Mouse (Mus musculus) forebrain, embryonic 16.5 days (tissue): ENCODE results near the gene Ccdc113. TPM values are rescaled to one million over a fixed set of nuclear protein-coding genes. Genes with fewer than 3 reads are reported as not detected.

Experiments
- ATAC-seq: fragments of 200-750 bp; cut with Nextera tagmentation; 2 replicates; pipeline ENCODE4 v1.8.0; 2017; ENCODE audit warnings: mild to moderate bottlenecking, moderate library complexity
- H3K27ac ChIP-seq: fragments of 300-500 bp; sonication (generic); 2 replicates; pipeline ENCODE4 v1.5.1; 2014; ENCODE audit warnings: low read length, control low read depth
- H3K27me3 ChIP-seq: fragments of 300-500 bp; sonication (generic); replicated peaks from 2 replicates; pipeline ENCODE4 v1.6.1; 2014; ENCODE audit warnings: low read length; ENCODE audit not compliant: control insufficient read depth, insufficient read depth
- H3K36me3 ChIP-seq: fragments of 300-500 bp; sonication (generic); 2 replicates; pipeline ENCODE4 v1.6.1; 2014; ENCODE audit not compliant: control insufficient read depth, insufficient read depth
- H3K4me1 ChIP-seq: fragments of 300-500 bp; sonication (generic); replicated peaks from 2 replicates; pipeline ENCODE4 v1.6.1; 2014; ENCODE audit warnings: low read length; ENCODE audit not compliant: control insufficient read depth, insufficient read depth
- H3K4me2 ChIP-seq: fragments of 300-500 bp; sonication (generic); 2 replicates; pipeline ENCODE4 v1.6.1; 2014; ENCODE audit warnings: mild to moderate bottlenecking, low read length, control low read depth
- H3K4me3 ChIP-seq: fragments of 300-500 bp; sonication (generic); replicated peaks from 2 replicates; pipeline ENCODE4 v1.5.1; 2014; ENCODE audit warnings: mild to moderate bottlenecking, low read length, control low read depth
- H3K9ac ChIP-seq: fragments of 300-500 bp; sonication (generic); replicated peaks from 2 replicates; pipeline ENCODE4 v1.6.1; 2014; ENCODE audit warnings: low read depth, low read length, control low read depth
- H3K9me3 ChIP-seq: fragments of 300-500 bp; sonication (generic); 2 replicates; pipeline ENCODE4 v1.6.1; 2016; ENCODE audit warnings: low read length; ENCODE audit not compliant: control insufficient read depth
- WGBS: fragments of 180-500 bp; shearing (Covaris S2); extraction: QIAGEN DNeasy Blood & Tissue Kit; methylation state at CpG from one replicate; pipeline ENCODE4 v1.1.7; 2014; 5-methylcytosine and 5-hydroxymethylcytosine counted together
- polyA plus RNA-seq: library from polyadenylated mRNA; unstranded; fragments of >200 nt; fragmentation: Nextera tagmentation; extraction: Ambion mirVana; gene quantifications from 2 replicates; pipeline ENCODE4 v1.2.1, GENCODE M21; 2015

Ccdc113 gene
- polyA plus RNA-seq, result 1.3 and 1.5 TPM in 2 replicates

DNA sequence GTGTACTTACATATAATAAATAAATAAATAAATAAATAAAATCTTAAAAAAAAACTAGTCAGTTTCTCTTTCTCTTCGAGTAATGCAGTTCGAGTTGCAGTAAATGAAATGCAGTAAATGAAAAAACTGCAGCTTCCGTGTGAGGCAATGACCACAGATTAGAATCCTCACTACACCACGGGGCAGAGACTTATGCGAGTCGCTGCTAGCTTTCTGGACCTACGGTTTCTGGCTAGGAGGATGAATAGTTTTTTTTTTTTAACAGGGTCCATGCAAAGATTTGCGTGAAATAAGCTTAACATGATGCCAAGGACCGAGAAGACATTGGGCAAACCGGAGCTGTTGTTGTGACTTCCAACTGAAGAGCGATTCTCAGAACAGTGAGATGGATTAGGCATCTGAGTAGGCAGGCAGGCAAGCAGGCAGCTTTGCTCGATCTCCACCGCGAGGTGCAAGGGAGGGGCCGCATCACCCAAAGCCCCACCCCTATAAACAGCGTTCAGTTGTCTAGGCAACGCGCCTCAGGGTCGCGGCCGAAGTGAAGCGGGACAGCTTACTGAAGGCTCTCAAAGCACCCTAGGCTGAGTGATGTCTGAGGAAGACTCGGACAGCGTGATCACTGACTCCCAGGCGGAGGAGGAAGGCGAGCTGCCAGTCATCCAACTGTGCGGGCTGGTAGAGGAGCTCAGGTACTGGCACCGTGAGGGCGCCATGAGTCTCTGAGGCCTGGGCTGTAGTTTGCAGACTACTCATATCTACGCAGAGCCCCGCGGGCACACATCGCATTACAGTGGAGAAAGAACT lies at the start of gene Ccdc113:
Ccdc113 (plus strand) TSS at position 502 of the 804 bp plus-strand sequence.
- no peaks in the 10 kb centered on the region for H3K27me3 ChIP-seq
- 5% methylated on average over 33 of the region's 33 CpGs for WGBS
- H3K4me2 ChIP-seq, result peak within 1 kb of the TSS; percentile 86
- no peaks in the 10 kb centered on the region for H3K36me3 ChIP-seq
- peak within 1 kb of the TSS; percentile 61 for H3K9ac ChIP-seq
- peaks cover 8% of the 10 kb centered on the region for H3K4me1 ChIP-seq
- H3K27ac ChIP-seq, result no peak within 1 kb of the TSS
- H3K9me3 ChIP-seq, result no peaks in the 10 kb centered on the region
- peak; percentile 95 for ATAC-seq
- H3K4me3 ChIP-seq, result peak within 1 kb of the TSS; percentile 54

DNA sequence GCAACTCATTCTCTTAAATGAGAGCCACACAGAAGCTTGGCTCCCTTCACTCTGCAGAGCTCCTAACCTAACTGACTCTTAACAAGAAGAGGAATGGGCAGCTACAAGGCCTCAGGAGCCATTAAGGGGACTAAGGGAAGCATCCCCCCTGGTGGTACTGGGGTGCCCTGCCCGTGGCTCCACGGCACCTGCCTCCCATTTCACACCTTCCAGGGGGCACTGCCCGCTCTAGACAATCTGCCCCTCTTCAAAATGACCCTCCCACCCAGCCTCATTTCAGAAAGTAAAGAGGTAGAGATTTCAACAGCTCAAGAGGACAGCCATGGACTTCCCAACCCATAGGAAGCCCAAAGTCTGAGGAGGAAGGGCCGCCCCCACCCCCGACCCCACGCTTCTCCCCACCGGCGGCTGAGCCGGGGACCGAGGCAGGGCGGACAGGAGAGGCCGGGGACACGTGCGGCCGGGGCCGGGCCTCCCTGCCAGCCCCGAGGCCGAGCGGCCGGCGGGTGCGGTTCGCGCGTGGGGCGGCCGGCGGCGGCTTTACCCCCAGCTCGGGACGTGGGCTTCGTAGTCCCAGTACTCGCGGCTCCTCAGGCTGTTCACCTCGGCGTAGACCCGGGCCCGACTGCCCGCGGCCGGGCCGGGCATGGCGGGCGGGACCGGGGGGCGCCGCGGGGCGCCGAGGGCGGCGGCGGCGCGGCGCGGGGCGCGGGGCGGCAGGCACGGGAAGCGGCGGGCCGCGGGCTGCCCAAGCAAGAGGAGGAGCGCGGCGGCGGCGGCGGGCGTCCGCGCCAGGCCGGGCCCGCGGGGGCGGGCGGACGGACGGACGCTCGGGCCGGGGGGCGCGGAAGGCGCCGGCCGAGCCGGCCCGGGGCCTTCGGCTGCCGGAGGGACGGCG lies 45.8 kb upstream of the Ccdc113 start:
- Histone ChIP-seq H3K27me3 (no peaks in the 10 kb centered on the region), H3K4me3 (peak overlapping the region; percentile 84), H3K4me2 (peak overlapping the region; percentile 84), H3K9me3 (no peaks in the 10 kb centered on the region), H3K4me1 (peaks cover 16% of the 10 kb centered on the region), H3K9ac (peak overlapping the region; percentile 92), H3K36me3 (peaks cover 6% of the 10 kb centered on the region), H3K27ac (no peak overlapping the region)
- WGBS, result under 1% methylated on average over 41 of the region's 95 CpGs
- ATAC-seq, result peak; percentile 10

DNA sequence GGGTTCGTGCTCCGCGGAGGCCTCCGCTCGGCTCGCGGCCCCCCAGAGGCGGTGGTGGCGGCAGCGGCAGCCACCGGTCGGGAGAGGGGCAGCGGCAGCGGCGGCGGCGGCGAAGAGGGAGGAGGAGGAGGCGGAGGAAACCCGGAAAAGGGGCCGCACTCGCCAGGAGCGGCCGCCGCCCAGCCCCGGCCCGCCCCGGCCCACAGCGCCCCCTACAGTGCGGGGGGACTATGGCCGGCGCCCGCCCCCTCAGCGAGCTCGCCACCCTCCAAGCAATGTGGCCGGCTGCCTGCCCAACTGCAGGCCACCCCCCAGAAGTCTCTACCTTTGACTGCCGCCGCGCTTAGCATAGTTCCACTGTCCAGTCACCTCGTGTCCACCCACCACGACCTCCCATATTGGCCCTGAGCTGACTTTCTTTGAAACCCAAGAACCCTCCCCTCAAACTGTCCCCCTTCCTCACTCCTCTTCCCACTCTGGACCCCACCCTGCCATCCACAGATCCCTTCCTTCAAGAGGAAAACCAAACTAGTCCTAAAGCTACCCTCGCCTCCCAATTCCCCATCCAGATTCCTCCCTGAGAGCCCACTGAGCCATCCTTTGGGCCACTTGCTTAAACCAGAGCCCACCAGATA lies 45.1 kb upstream of the Ccdc113 start:
- under 1% methylated on average over 22 of the region's 42 CpGs for WGBS
- Histone ChIP-seq H3K36me3 (peaks cover 6% of the 10 kb centered on the region), H3K27ac (no peak overlapping the region), H3K4me3 (peak overlapping the region; percentile 84), H3K9ac (peak overlapping the region; percentile 92), H3K4me1 (peaks cover 16% of the 10 kb centered on the region), H3K9me3 (no peaks in the 10 kb centered on the region), H3K4me2 (peak overlapping the region; percentile 80), H3K27me3 (no peaks in the 10 kb centered on the region)
- peak; percentile 94 for ATAC-seq

DNA sequence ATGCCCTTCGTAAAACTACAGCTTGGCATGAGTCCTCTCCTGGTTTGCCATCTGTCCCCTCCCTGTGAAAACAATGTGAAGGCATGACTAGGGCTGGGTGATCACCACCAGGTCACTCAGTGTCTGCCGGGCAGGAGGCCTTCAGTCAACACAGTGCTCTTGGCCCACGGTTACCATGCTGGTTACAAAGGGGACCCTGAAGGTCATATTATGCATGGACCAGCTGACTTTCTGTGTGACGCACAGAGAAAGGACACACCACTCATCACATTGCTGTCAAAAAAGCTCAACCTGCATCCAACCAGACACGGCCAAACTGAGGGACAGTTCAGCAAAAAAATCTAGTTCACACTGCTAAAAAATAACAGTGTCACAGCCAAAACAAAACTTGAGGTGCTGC lies 43.9 kb upstream of the Ccdc113 start, which contains the start of gene Csnk2a2:
Csnk2a2 (minus strand) TSS at position 34 of the 400 bp plus-strand sequence.
- H3K9me3 ChIP-seq, result no peaks in the 10 kb centered on the region
- no peaks in the 10 kb centered on the region; the same call in 1 of the 2 replicates for H3K36me3 ChIP-seq
- peaks cover 16% of the 10 kb centered on the region for H3K4me1 ChIP-seq
- ATAC-seq, result no peak
- peak within 1 kb of the TSS; percentile 84 for H3K4me3 ChIP-seq
- H3K9ac ChIP-seq, result peak within 1 kb of the TSS; percentile 92
- H3K27me3 ChIP-seq, result no peaks in the 10 kb centered on the region
- H3K4me2 ChIP-seq, result peak within 1 kb of the TSS; percentile 80
- 84% methylated on average over 5 of the region's 5 CpGs for WGBS
- H3K27ac ChIP-seq, result no peak within 1 kb of the TSS

DNA sequence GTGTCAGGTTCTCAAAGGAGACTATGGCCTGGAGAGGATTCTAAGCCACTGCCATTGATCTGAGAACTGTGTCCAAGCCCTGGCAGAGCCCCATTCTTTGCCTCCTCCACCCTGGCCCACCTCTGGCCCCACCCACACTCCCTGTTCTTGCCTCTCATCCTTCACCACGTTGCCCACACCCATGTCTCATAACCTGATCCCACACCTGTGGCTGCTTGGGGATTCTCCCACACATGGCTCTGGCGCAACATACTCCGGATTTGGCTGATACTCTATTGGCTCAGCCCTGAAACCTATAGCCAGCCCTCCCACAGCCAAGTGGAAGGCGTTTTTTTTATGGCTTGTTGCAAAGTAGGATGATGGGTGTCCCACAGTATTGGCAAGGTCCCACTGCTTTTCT lies 41.8 kb upstream of the Ccdc113 start:
- Histone ChIP-seq H3K36me3 (no peaks in the 10 kb centered on the region), H3K4me2 (no peak overlapping the region), H3K27me3 (no peaks in the 10 kb centered on the region), H3K27ac (no peak overlapping the region), H3K4me3 (no peak overlapping the region), H3K9me3 (no peaks in the 10 kb centered on the region), H3K4me1 (peaks cover 14% of the 10 kb centered on the region), H3K9ac (no peak overlapping the region)
- WGBS, result 64% methylated on average over 4 of the region's 4 CpGs
- ATAC-seq, result no peak

DNA sequence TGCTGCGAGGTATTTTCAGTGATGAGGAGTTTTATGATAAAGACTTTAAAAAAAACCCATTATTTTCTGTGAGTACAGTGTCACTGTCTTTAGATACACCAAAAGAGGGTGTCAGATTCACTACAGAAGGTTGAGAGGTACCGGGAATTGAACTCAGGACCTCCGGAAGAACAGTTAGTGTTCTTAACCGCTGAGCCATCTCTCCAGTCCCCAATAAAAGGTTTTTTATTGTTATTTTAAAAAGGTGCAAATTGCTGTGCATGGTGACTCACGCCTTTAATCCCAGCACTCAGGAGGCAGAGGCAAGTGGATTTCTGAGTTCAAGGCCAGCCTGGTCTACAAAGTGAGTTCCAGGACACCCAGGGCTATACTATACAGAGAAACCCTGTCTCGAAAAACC lies 38.4 kb upstream of the Ccdc113 start:
- H3K9ac ChIP-seq, result no peak overlapping the region
- ATAC-seq, result no peak
- H3K27ac ChIP-seq, result no peak overlapping the region
- no peak overlapping the region for H3K4me2 ChIP-seq
- H3K4me3 ChIP-seq, result no peak overlapping the region
- no peaks in the 10 kb centered on the region for H3K9me3 ChIP-seq
- H3K4me1 ChIP-seq, result no peaks in the 10 kb centered on the region
- no peaks in the 10 kb centered on the region for H3K27me3 ChIP-seq
- H3K36me3 ChIP-seq, result no peaks in the 10 kb centered on the region
- 88% methylated on average over 6 of the region's 6 CpGs for WGBS

DNA sequence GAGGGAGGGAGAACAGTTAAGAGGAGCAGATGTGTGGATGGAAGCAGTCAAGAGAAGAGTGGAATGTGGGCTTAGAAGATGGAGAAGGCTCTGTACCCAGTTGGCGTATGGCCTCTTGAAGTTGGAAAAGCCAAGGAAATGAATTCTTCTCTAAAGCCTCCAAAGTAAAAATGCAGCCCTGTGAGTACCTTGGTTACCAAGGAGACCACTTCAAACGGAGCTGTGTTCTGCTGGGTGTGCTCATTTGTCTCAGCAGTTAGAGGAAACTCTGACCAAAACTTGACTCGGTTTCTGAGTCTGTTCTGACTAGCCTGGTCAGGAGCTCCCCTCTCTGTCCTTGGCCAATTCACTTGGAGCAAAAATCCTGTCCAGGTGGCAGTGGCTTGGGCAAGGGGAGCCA lies 37.5 kb upstream of the Ccdc113 start:
- H3K4me2 ChIP-seq, result no peak overlapping the region
- no peak overlapping the region for H3K4me3 ChIP-seq
- no peaks in the 10 kb centered on the region for H3K9me3 ChIP-seq
- H3K27ac ChIP-seq, result no peak overlapping the region
- no peaks in the 10 kb centered on the region for H3K4me1 ChIP-seq
- H3K27me3 ChIP-seq, result no peaks in the 10 kb centered on the region
- ATAC-seq, result no peak
- 47% methylated on average over 3 of the region's 3 CpGs for WGBS
- H3K9ac ChIP-seq, result no peak overlapping the region
- no peaks in the 10 kb centered on the region for H3K36me3 ChIP-seq

DNA sequence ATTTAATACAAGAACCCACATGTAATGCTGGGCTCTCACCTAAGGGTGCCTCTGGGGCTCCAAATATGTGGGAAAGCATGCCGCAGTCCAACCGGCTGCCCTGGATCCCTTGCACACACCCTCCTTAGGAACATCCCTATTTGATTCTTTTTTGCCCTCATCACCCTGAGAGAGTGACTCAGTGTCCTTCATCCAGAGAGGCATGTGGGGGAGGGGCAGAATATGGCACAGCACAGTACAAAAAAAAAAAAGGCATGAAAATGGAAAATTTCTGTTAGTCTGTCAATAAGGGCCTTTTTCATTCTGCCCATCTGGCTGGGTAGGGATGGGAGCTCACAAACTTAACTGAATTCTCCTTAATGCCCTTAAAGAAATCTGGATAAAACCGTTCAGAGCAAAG lies 36.1 kb upstream of the Ccdc113 start:
- ATAC-seq, result no peak

More for the DNA sequence above, 36.1 kb upstream of the Ccdc113 start:
- Histone ChIP-seq H3K9ac (no peak overlapping the region), H3K4me3 (no peak overlapping the region), H3K4me1 (no peaks in the 10 kb centered on the region), H3K36me3 (no peaks in the 10 kb centered on the region), H3K27me3 (no peaks in the 10 kb centered on the region), H3K9me3 (no peaks in the 10 kb centered on the region), H3K4me2 (no peak overlapping the region), H3K27ac (no peak overlapping the region)
- 83% methylated on average over 3 of the region's 3 CpGs for WGBS
